Mouse (Mus musculus) intestine, postnatal 0 days (tissue): Measurements from ENCODE around the gene Ilvbl. TPM values are rescaled to one million over a fixed set of nuclear protein-coding genes. Genes with fewer than 3 reads are reported as not detected.

Source experiments
- ATAC-seq: fragments of 200-750 bp; cut with Nextera tagmentation; 2 replicates; pipeline ENCODE4 v1.8.0; 2017; ENCODE audit warnings: mild to moderate bottlenecking, moderate TSS enrichment, moderate library complexity
- H3K27ac ChIP-seq: fragments of 300-500 bp; sonication (generic); 2 replicates; pipeline ENCODE4 v1.5.1; 2014; ENCODE audit warnings: mild to moderate bottlenecking, low read depth, low read length, moderate library complexity
- H3K27me3 ChIP-seq: fragments of 300-500 bp; sonication (generic); replicated peaks from 2 replicates; pipeline ENCODE4 v1.6.1; 2014; ENCODE audit warnings: low read length, mixed read lengths; ENCODE audit not compliant: control insufficient read depth, insufficient read depth
- H3K36me3 ChIP-seq: fragments of 300-500 bp; sonication (generic); 2 replicates; pipeline ENCODE4 v1.6.1; 2014; ENCODE audit warnings: mild to moderate bottlenecking, moderate library complexity; ENCODE audit not compliant: control insufficient read depth, insufficient read depth
- H3K4me1 ChIP-seq: fragments of 300-500 bp; sonication (generic); replicated peaks from 2 replicates; pipeline ENCODE4 v1.6.1; 2014; ENCODE audit warnings: antibody characterized with exemption, low read length, mixed read lengths; ENCODE audit not compliant: control insufficient read depth, insufficient read depth
- H3K4me2 ChIP-seq: fragments of 300-500 bp; sonication (generic); replicated peaks from 2 replicates; pipeline ENCODE4 v1.6.1; 2014; ENCODE audit warnings: low read depth, mild to moderate bottlenecking, moderate library complexity
- H3K4me3 ChIP-seq: fragments of 300-500 bp; sonication (generic); 2 replicates; pipeline ENCODE4 v1.5.1; 2014; ENCODE audit warnings: low read depth, low read length
- H3K9ac ChIP-seq: fragments of 300-500 bp; sonication (generic); 2 replicates; pipeline ENCODE4 v1.6.1; 2014; ENCODE audit warnings: mild to moderate bottlenecking, low read depth, low read length
- H3K9me3 ChIP-seq: fragments of 300-500 bp; sonication (generic); 2 replicates; pipeline ENCODE4 v1.6.1; 2016; ENCODE audit warnings: mixed run types; ENCODE audit not compliant: control insufficient read depth
- CTCF ChIP-seq: sonication (generic); IDR thresholded peaks from 2 replicates; pipeline ENCODE4 v1.5.1; 2016; ENCODE audit warnings: low read depth, mild to moderate bottlenecking, control low read depth, antibody characterized with exemption, moderate library complexity
- WGBS: fragments of 180-500 bp; shearing (Covaris S2); extraction: QIAGEN DNeasy Blood & Tissue Kit; methylation state at CpG from one replicate; pipeline ENCODE4 v1.1.7; 2014; 5-methylcytosine and 5-hydroxymethylcytosine counted together
- polyA plus RNA-seq: library from polyadenylated mRNA; unstranded; fragments of >200 nt; fragmentation: Nextera tagmentation; extraction: Ambion mirVana; gene quantifications from 2 replicates; pipeline ENCODE4 v1.2.1, GENCODE M21; 2015

The Ilvbl gene
- polyA plus RNA-seq, 1 experiment from 2014 or later, result 92.8 TPM

DNA sequence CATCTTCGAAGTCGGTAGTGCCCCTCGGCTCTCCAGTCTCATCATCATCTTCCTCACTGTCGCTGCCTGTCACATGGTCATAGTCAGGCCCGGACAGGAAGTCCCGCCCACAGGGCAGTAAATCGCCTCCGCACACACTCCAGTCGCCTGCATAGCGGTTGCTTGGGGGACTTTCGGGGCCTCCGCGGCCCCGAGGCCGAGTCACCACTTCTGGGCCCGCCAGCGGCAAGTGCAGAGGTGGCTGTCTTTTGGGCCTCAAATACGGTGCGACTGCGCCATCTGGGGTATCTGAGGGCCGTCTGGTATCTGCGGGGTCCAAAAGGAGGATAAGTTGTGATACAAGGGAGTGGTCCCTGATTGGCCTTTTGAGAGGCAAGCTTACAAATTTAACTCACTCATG, 11.5 kb downstream of the Ilvbl start:
- no peaks in the 10 kb centered on the region for H3K9me3 ChIP-seq
- TF ChIP-seq CTCF, result no peak
- H3K36me3 ChIP-seq, result peaks cover 82% of the 10 kb centered on the region
- 87% methylated on average over 22 of the region's 22 CpGs for WGBS
- no peak overlapping the region for H3K4me3 ChIP-seq
- H3K27me3 ChIP-seq, result no peaks in the 10 kb centered on the region
- no peaks in the 10 kb centered on the region for H3K4me1 ChIP-seq
- no peak overlapping the region for H3K4me2 ChIP-seq
- H3K27ac ChIP-seq, result no peak overlapping the region
- no peak for ATAC-seq
- no peak overlapping the region for H3K9ac ChIP-seq

DNA sequence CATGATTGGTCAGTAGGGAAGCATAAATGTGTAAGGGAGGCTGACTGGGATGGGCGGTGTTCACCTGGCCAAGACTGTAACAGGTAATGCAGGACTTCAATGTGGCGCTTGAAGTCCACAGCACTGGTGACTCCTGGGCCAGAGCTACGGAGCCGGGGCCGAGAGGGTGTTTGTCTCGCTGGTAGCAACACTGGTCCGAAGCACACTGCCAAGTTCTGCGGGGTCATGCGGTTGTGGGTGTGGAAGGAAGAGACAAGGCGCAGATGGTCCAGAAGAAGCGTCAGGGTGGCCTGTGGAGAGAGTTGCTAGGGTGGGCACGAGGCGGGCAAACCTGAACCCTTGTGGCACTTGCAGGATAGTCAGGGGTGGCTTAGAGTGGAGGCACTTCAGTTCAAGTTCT, 11.9 kb downstream of the Ilvbl start:
- Histone ChIP-seq H3K9ac (no peak overlapping the region), H3K36me3 (peaks cover 78% of the 10 kb centered on the region), H3K27me3 (no peaks in the 10 kb centered on the region), H3K4me3 (no peak overlapping the region), H3K27ac (no peak overlapping the region), H3K4me1 (no peaks in the 10 kb centered on the region), H3K9me3 (no peaks in the 10 kb centered on the region), H3K4me2 (no peak overlapping the region)
- 94% methylated on average over 13 of the region's 13 CpGs for WGBS
- TF ChIP-seq CTCF, result no peak
- ATAC-seq, result no peak

- TF ChIP-seq CTCF, result no peak
- Histone ChIP-seq H3K4me3 (no peak overlapping the region), H3K4me1 (0 out of 2 replicates have a peak, but pooled peaks cover 5% of the 10 kb centered on the region), H3K9ac (no peak overlapping the region), H3K9me3 (no peaks in the 10 kb centered on the region), H3K36me3 (peaks cover 46% of the 10 kb centered on the region), H3K27ac (no peak overlapping the region), H3K4me2 (no peak overlapping the region), H3K27me3 (no peaks in the 10 kb centered on the region)
- WGBS, result 97% methylated on average over 18 of the region's 18 CpGs
- no peak for ATAC-seq
Observed at GRCm38 (mm10) chr10:78589291-78589690, 15.1 kb downstream of the Ilvbl start.

- ATAC-seq, result no peak
- Histone ChIP-seq H3K4me3 (no peak overlapping the region), H3K36me3 (peaks cover 40% of the 10 kb centered on the region), H3K4me1 (0 out of 2 replicates have a peak, but pooled peaks cover 5% of the 10 kb centered on the region), H3K9ac (no peak overlapping the region), H3K27ac (no peak overlapping the region), H3K4me2 (peak overlapping the region; percentile 71; the same call in 1 of the 2 replicates), H3K9me3 (no peaks in the 10 kb centered on the region), H3K27me3 (no peaks in the 10 kb centered on the region)
- TF ChIP-seq CTCF, result no peak
- 98% methylated on average over 8 of the region's 8 CpGs for WGBS
Observed at GRCm38 (mm10) chr10:78589901-78590300, 15.8 kb downstream of the Ilvbl start.

DNA sequence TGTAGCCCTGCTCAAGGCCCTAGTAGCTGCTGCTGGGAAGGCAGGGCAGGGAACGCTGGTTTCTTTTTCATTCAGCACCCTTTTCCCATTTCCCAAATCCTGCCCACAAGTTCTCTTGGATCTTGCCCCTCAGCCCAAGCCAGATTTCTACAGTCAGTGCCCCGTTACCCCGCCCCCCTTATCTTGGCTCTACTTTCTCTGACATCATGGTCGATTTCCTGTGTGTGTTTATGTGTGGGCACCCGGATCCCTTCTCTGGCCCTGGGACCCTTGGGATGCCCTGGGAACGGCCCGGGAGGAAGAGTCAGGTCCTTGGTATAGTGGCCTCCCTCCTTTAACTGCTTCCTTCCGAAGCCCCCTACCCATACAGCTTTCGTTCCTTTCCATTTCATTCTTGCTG, 16.6 kb downstream of the Ilvbl start:
- TF ChIP-seq CTCF, result no peak
- no peaks in the 10 kb centered on the region for H3K27me3 ChIP-seq
- peak overlapping the region; percentile 71 for H3K4me3 ChIP-seq
- H3K27ac ChIP-seq, result peak overlapping the region; percentile 63; the same call in 1 of the 2 replicates
- ATAC-seq, result no peak
- peaks cover 31% of the 10 kb centered on the region for H3K36me3 ChIP-seq
- 0 out of 2 replicates have a peak, but pooled peaks cover 5% of the 10 kb centered on the region for H3K4me1 ChIP-seq
- no peaks in the 10 kb centered on the region for H3K9me3 ChIP-seq
- peak overlapping the region; percentile 74 for H3K9ac ChIP-seq
- peak overlapping the region; percentile 71 for H3K4me2 ChIP-seq
- WGBS, result 31% methylated on average over 9 of the region's 9 CpGs

- H3K9me3 ChIP-seq, result no peaks in the 10 kb centered on the region
Observed at GRCm38 (mm10) chr10:78591406-78592328, 17.5 kb downstream of the Ilvbl start, which contains the start of gene Syde1. TSS of gene Syde1 (minus strand) at chr10:78591964.

More at GRCm38 (mm10) chr10:78591406-78592328, 17.5 kb downstream of the Ilvbl start, which contains the start of gene Syde1:
- peak; percentile 36; the same call in 1 of the 2 replicates for ATAC-seq
- peak within 1 kb of the TSS; percentile 63 for H3K27ac ChIP-seq
- peaks cover 25% of the 10 kb centered on the region; the same call in 1 of the 2 replicates for H3K36me3 ChIP-seq
- TF ChIP-seq CTCF, result peak; percentile 37
- H3K27me3 ChIP-seq, result no peaks in the 10 kb centered on the region
- 6% methylated on average over 44 of the region's 54 CpGs for WGBS
- 0 out of 2 replicates have a peak, but pooled peaks cover 5% of the 10 kb centered on the region for H3K4me1 ChIP-seq
- peak within 1 kb of the TSS; percentile 74 for H3K9ac ChIP-seq
- peak within 1 kb of the TSS; percentile 71 for H3K4me3 ChIP-seq
- H3K4me2 ChIP-seq, result peak within 1 kb of the TSS; percentile 71
